13 mouse cellular contexts compared by ENCODE assay signal in genomic region chr13:58824752-58825151, GRCm38 (mm10). TPM values are rescaled to one million over a fixed set of nuclear protein-coding genes. Genes with fewer than 3 reads are reported as not detected.
"Had no signal": no experiment of that assay in that cellular context is flagged by ENCODE, and none has a peak within 500 bp of the region (broad histone marks: within the 10 kb centered on the region; RNA-seq: fewer than 3 reads in every experiment).

No protein-coding gene starts in this region.

- H3K9me3 ChIP-seq: limb, embryonic 13.5 days; midbrain, embryonic 13.5 days; stomach, embryonic 15.5 days had no signal

- DNase-seq: kidney, postnatal 10 days; layer of hippocampus, adult 9-11 months; layer of hippocampus, postnatal 36 days; lung, adult 18-20 months; lung, postnatal 36 days; right cerebral cortex, postnatal 14 days; thymus, adult 2 months; thymus, postnatal 25 days had no signal

- H3K4me3 ChIP-seq: limb, embryonic 13.5 days; midbrain, embryonic 13.5 days; stomach, embryonic 15.5 days had no signal

- H3K27ac ChIP-seq: limb, embryonic 13.5 days; liver, embryonic 14.5 days; midbrain, embryonic 13.5 days; stomach, embryonic 15.5 days had no signal

- H3K27me3 ChIP-seq: midbrain, embryonic 13.5 days; stomach, embryonic 15.5 days had no signal

- H3K9ac ChIP-seq: limb, embryonic 13.5 days; liver, embryonic 14.5 days; midbrain, embryonic 13.5 days; stomach, embryonic 15.5 days had no signal

- H3K4me1 ChIP-seq: limb, embryonic 13.5 days; stomach, embryonic 15.5 days had no signal

- H3K4me2 ChIP-seq: limb, embryonic 13.5 days; midbrain, embryonic 13.5 days; stomach, embryonic 15.5 days had no signal

- ATAC-seq: midbrain, embryonic 13.5 days had no signal

- H3K36me3 ChIP-seq: limb, embryonic 13.5 days; stomach, embryonic 15.5 days had no signal

RNA-seq across cellular contexts. Expression of gene Ntrk2, which starts 18.4 kb away (rescaled TPM):
- total RNA-seq: megakaryocyte progenitor cell, adult 5-6 weeks had no signal
